Mouse (Mus musculus) intestine, embryonic 15.5 days (tissue): Measurements from ENCODE around the gene Ankrd44. TPM values are rescaled to one million over a fixed set of nuclear protein-coding genes. Genes with fewer than 3 reads are reported as not detected.

ENCODE experiments used
- ATAC-seq: fragments of 200-750 bp; cut with Nextera tagmentation; 2 replicates; pipeline ENCODE4 v1.8.0; 2017; ENCODE audit warnings: moderate TSS enrichment, moderate library complexity
- H3K27ac ChIP-seq: fragments of 300-500 bp; sonication (generic); 2 replicates; pipeline ENCODE4 v1.5.1; 2015; ENCODE audit warnings: mild to moderate bottlenecking, inconsistent platforms
- H3K27me3 ChIP-seq: fragments of 300-500 bp; sonication (generic); replicated peaks from 2 replicates; pipeline ENCODE4 v1.6.1; 2015; ENCODE audit warnings: inconsistent platforms
- H3K36me3 ChIP-seq: fragments of 300-500 bp; sonication (generic); 2 replicates; pipeline ENCODE4 v1.6.1; 2015; ENCODE audit warnings: inconsistent platforms
- H3K4me1 ChIP-seq: fragments of 300-500 bp; sonication (generic); replicated peaks from 2 replicates; pipeline ENCODE4 v1.6.1; 2015; ENCODE audit warnings: inconsistent platforms
- H3K4me2 ChIP-seq: fragments of 300-500 bp; sonication (generic); replicated peaks from 2 replicates; pipeline ENCODE4 v1.6.1; 2015; ENCODE audit warnings: mild to moderate bottlenecking, inconsistent platforms
- H3K4me3 ChIP-seq: fragments of 300-500 bp; sonication (generic); replicated peaks from 2 replicates; pipeline ENCODE4 v1.5.1; 2015; ENCODE audit warnings: inconsistent platforms
- H3K9ac ChIP-seq: fragments of 300-500 bp; sonication (generic); 2 replicates; pipeline ENCODE4 v1.6.1; 2015; ENCODE audit warnings: inconsistent platforms
- H3K9me3 ChIP-seq: fragments of 300-500 bp; sonication (generic); 2 replicates; pipeline ENCODE4 v1.6.1; 2016; ENCODE audit warnings: inconsistent platforms
- WGBS: fragments of 180-500 bp; shearing (Covaris S2); methylation state at CpG from one replicate; pipeline ENCODE4 v1.1.7; 2015; 5-methylcytosine and 5-hydroxymethylcytosine counted together
- polyA plus RNA-seq: library from polyadenylated mRNA; unstranded; fragments of >200 nt; fragmentation: Nextera tagmentation; extraction: Ambion mirVana; gene quantifications from 2 replicates; pipeline ENCODE4 v1.2.1, GENCODE M21; 2015

The Ankrd44 gene
- polyA plus RNA-seq, 1 experiment from 2014 or later, result 7.4 TPM

GRCm38 (mm10) chr1:54789327-54789960, 136.7 kb downstream of the Ankrd44 start:
- H3K9ac ChIP-seq, result no peak overlapping the region
- no peak overlapping the region for H3K4me3 ChIP-seq
- WGBS, result 81% methylated on average over 7 of the region's 7 CpGs
- H3K27me3 ChIP-seq, result no peaks in the 10 kb centered on the region
- H3K4me2 ChIP-seq, result no peak overlapping the region
- H3K9me3 ChIP-seq, result no peaks in the 10 kb centered on the region
- H3K36me3 ChIP-seq, result no peaks in the 10 kb centered on the region
- H3K4me1 ChIP-seq, result no peaks in the 10 kb centered on the region
- no peak overlapping the region for H3K27ac ChIP-seq
- no peak for ATAC-seq

GRCm38 (mm10) chr1:54788337-54788736, 137.8 kb downstream of the Ankrd44 start:
- Histone ChIP-seq H3K4me1 (no peaks in the 10 kb centered on the region), H3K9me3 (no peaks in the 10 kb centered on the region), H3K4me2 (no peak overlapping the region), H3K9ac (no peak overlapping the region), H3K27ac (no peak overlapping the region), H3K36me3 (no peaks in the 10 kb centered on the region), H3K27me3 (no peaks in the 10 kb centered on the region), H3K4me3 (no peak overlapping the region)
- no peak for ATAC-seq
- WGBS, result 67% methylated on average over 4 of the region's 4 CpGs

- no peaks in the 10 kb centered on the region for H3K4me1 ChIP-seq
- no peaks in the 10 kb centered on the region for H3K9me3 ChIP-seq
- H3K4me3 ChIP-seq, result no peak overlapping the region
- WGBS, result 93% methylated on average over 6 of the region's 6 CpGs
- no peak for ATAC-seq
- H3K4me2 ChIP-seq, result no peak overlapping the region
- H3K27ac ChIP-seq, result no peak overlapping the region
- no peaks in the 10 kb centered on the region for H3K27me3 ChIP-seq
- no peaks in the 10 kb centered on the region for H3K36me3 ChIP-seq
- H3K9ac ChIP-seq, result no peak overlapping the region
Measured at GRCm38 (mm10) chr1:54778151-54778550, 148.0 kb downstream of the Ankrd44 start.

DNA sequence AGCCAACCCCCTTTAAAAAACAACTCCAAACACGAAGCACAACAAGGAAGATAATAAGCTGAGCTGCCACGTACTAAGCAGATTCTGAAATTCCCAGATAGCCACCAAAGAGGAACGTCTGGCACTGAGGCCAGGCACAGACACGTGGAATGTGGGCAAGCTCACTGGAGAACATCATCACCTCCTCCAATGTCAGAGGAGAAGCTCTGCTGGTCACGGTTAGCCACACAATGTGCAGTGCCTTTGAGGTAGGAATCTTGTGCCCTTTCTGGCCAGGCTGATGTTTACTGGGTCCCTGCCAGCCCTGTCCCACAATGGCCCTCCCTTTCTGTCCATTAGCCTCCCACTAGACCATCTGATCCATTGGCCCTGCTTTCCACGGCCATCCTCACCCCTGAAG, 149.1 kb downstream of the Ankrd44 start:
- H3K27me3 ChIP-seq, result no peaks in the 10 kb centered on the region
- 74% methylated on average over 6 of the region's 6 CpGs for WGBS
- H3K4me3 ChIP-seq, result no peak overlapping the region
- no peaks in the 10 kb centered on the region for H3K36me3 ChIP-seq
- no peak for ATAC-seq
- H3K4me2 ChIP-seq, result no peak overlapping the region
- no peak overlapping the region for H3K27ac ChIP-seq
- H3K9ac ChIP-seq, result no peak overlapping the region
- H3K4me1 ChIP-seq, result no peaks in the 10 kb centered on the region
- no peaks in the 10 kb centered on the region for H3K9me3 ChIP-seq

DNA sequence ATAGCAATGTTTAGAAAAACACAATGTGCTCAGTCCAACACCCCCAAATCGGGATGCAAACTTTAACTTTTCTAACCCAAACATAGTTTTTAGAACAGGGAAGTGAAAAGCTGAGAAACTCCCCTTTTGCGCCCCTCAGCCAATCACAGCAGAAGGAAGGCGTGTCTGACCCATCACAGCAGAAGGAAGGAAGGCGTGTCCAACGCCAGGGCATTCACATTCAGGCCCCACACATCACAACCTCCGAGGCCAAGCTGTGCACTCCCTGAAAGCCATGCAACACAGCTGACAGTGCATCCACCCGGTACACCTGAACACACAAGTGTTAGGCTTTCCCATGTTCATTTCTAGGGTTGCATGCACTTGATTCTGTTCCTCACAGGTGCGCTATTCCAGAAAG, 150.1 kb downstream of the Ankrd44 start:
- no peak for ATAC-seq
- WGBS, result 56% methylated on average over 8 of the region's 8 CpGs
- Histone ChIP-seq H3K4me1 (no peaks in the 10 kb centered on the region), H3K4me3 (no peak overlapping the region), H3K27me3 (no peaks in the 10 kb centered on the region), H3K9ac (no peak overlapping the region), H3K27ac (no peak overlapping the region), H3K9me3 (no peaks in the 10 kb centered on the region), H3K36me3 (no peaks in the 10 kb centered on the region), H3K4me2 (no peak overlapping the region)

DNA sequence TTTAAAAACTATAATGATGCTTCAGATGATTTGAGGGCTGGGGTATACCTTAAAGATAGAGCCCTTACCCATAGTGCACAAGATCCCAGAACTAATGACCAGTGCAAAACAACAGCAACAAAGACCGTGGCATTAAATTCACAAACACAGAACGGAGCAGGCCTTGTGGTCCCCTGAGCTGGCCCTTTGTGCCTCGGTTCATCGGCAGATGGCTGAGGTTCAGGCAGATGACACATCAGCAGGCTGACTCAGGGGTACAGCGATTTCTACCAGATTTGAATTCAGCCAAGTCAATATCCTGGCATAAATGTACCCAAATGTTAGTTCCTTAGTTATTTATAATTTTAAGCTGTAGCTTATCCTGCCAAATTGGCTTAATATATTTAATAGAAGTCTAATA, 153.3 kb downstream of the Ankrd44 start:
- Histone ChIP-seq H3K9ac (no peak overlapping the region), H3K36me3 (no peaks in the 10 kb centered on the region), H3K27me3 (no peaks in the 10 kb centered on the region), H3K27ac (no peak overlapping the region), H3K4me2 (no peak overlapping the region), H3K4me1 (no peaks in the 10 kb centered on the region), H3K9me3 (no peaks in the 10 kb centered on the region), H3K4me3 (no peak overlapping the region)
- no peak for ATAC-seq
- WGBS, result 94% methylated on average over 5 of the region's 5 CpGs

- no peak overlapping the region for H3K9ac ChIP-seq
- H3K27ac ChIP-seq, result no peak overlapping the region
- no peaks in the 10 kb centered on the region for H3K4me1 ChIP-seq
- H3K4me3 ChIP-seq, result no peak overlapping the region
- ATAC-seq, result peak; percentile 83
- 81% methylated on average over 3 of the region's 3 CpGs for WGBS
- no peaks in the 10 kb centered on the region for H3K9me3 ChIP-seq
- no peaks in the 10 kb centered on the region for H3K36me3 ChIP-seq
- H3K4me2 ChIP-seq, result no peak overlapping the region
- H3K27me3 ChIP-seq, result no peaks in the 10 kb centered on the region
Measured at GRCm38 (mm10) chr1:54771471-54771870, 154.7 kb downstream of the Ankrd44 start.

- Histone ChIP-seq H3K4me2 (no peak overlapping the region), H3K36me3 (no peaks in the 10 kb centered on the region), H3K4me1 (no peaks in the 10 kb centered on the region), H3K27me3 (no peaks in the 10 kb centered on the region), H3K4me3 (no peak overlapping the region), H3K27ac (no peak overlapping the region), H3K9ac (no peak overlapping the region), H3K9me3 (no peaks in the 10 kb centered on the region)
- ATAC-seq, result no peak
- WGBS, result 84% methylated on average over 3 of the region's 3 CpGs
Measured at GRCm38 (mm10) chr1:54767221-54767620, 159.0 kb downstream of the Ankrd44 start.

DNA sequence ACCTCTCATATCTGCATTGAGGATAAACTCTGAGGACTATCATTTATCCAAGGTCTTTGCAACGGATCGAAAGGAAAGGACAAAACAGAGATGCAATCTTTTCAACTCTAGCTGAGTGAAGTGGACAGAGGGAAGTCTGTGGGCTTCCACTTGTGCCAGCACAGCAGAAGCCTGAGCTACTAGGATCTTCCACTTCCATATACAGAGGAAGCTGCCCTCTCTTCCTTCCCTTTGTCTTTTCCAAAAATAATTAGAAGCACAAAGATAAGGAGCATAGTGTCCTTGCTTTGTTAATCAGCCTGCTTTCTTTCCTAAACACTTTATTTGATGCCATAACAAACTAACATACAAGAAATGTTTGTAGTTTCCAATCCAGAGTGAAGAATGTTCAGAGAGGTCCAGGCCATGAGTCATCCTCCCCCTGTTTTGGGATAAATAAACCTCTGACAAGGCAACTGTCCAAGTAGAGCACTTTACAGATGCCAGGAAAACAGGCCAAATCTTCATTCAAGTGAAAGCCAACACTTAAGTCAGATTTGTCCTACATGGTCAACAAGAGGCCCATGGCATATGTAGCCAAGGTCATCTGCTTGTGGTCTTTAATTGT, 160.5 kb downstream of the Ankrd44 start:
- ATAC-seq, result no peak
- WGBS, result 92% methylated on average over 2 of the region's 2 CpGs
- no peaks in the 10 kb centered on the region for H3K4me1 ChIP-seq
- H3K9me3 ChIP-seq, result no peaks in the 10 kb centered on the region
- H3K27ac ChIP-seq, result no peak overlapping the region
- no peaks in the 10 kb centered on the region for H3K36me3 ChIP-seq
- no peak overlapping the region for H3K4me2 ChIP-seq
- H3K27me3 ChIP-seq, result no peaks in the 10 kb centered on the region
- H3K4me3 ChIP-seq, result no peak overlapping the region
- H3K9ac ChIP-seq, result no peak overlapping the region

DNA sequence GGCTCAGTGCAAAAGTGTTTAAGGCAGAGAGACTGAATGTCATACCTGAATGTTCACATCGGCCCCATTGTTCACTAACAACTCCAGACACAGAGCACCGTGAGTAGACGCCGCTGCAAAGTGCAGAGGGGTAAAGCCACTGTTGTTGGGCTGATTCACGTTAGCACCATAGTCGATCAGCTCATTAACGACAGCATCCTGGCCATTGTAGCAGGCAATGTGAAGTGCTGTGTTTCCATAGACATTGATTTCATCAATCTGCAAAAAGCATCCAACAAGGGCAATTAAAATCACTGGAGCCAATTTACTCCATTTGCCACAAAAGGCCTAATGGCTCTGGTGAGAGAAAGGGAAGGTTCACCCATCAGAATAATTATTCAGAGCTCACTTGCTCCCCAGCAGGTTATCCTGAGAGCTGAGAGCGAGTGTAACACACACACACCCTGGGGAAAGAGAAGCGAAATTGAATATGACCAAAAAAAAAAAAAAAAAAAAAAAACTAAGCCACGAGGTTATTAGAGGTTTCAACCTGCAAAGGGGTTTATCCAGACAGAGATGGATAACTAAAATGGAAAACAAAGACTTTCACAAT, 163.9 kb downstream of the Ankrd44 start:
- Histone ChIP-seq H3K27me3 (no peaks in the 10 kb centered on the region), H3K4me3 (no peak overlapping the region), H3K4me2 (no peak overlapping the region), H3K4me1 (no peaks in the 10 kb centered on the region), H3K9ac (no peak overlapping the region), H3K9me3 (no peaks in the 10 kb centered on the region), H3K27ac (no peak overlapping the region), H3K36me3 (no peaks in the 10 kb centered on the region)
- 91% methylated on average over 10 of the region's 10 CpGs for WGBS
- no peak for ATAC-seq

DNA sequence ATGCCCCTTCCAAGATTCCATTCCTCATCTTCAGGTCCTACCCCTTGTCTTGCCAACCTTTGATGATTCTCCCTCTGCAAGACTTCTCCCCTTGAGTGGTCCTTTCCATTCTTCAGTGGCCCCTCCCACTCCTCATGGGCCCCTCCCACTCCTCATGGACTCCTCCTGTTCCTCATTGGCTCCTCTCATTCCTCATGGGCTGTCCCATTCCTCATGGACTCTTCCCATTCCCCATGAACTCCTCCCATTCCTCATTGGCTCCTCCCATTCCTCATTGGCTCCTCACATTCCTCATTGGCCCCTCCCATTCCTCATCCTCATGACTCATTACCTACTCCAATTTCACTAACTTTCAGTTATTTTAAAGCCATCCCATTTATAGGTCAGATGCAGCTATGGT, 166.3 kb downstream of the Ankrd44 start:
- Histone ChIP-seq H3K27ac (no peak overlapping the region), H3K36me3 (no peaks in the 10 kb centered on the region), H3K4me1 (no peaks in the 10 kb centered on the region), H3K9me3 (no peaks in the 10 kb centered on the region), H3K9ac (no peak overlapping the region), H3K27me3 (no peaks in the 10 kb centered on the region), H3K4me2 (no peak overlapping the region), H3K4me3 (no peak overlapping the region)
- no peak for ATAC-seq

- no peak overlapping the region for H3K27ac ChIP-seq
- H3K4me3 ChIP-seq, result no peak overlapping the region
- WGBS, result 59% methylated on average over 3 of the region's 3 CpGs
- H3K27me3 ChIP-seq, result no peaks in the 10 kb centered on the region
- H3K4me1 ChIP-seq, result no peaks in the 10 kb centered on the region
- peak; percentile 87 for ATAC-seq
- no peaks in the 10 kb centered on the region for H3K9me3 ChIP-seq
- H3K4me2 ChIP-seq, result no peak overlapping the region
- H3K36me3 ChIP-seq, result no peaks in the 10 kb centered on the region
- no peak overlapping the region for H3K9ac ChIP-seq
Measured at GRCm38 (mm10) chr1:54757291-54757690, 168.9 kb downstream of the Ankrd44 start.
